Mouse (Mus musculus) ES-Bruce4 (cell line): ENCODE data around the gene Cpd. TPM values are rescaled to one million over a fixed set of nuclear protein-coding genes. Genes with fewer than 3 reads are reported as not detected.
"Not testable (repeated sequence)": the region's sequence is repeated elsewhere in the genome, so short reads cannot be mapped to it uniquely, and the experiment has no call there.

Experiments used
- H3K27ac ChIP-seq: 2 replicates; pipeline ENCODE4 v1.5.1; 2012; ENCODE audit warnings: low read length, inconsistent platforms; ENCODE audit not compliant: insufficient read depth
- H3K27me3 ChIP-seq: 2 replicates; pipeline ENCODE4 v1.6.1; 2012; ENCODE audit warnings: mild to moderate bottlenecking, low read length, inconsistent platforms; ENCODE audit not compliant: control insufficient read depth, poor library complexity, insufficient read depth, severe bottlenecking
- H3K36me3 ChIP-seq: 2 replicates; pipeline ENCODE4 v1.6.1; 2012; ENCODE audit warnings: inconsistent platforms, mild to moderate bottlenecking, low read length, moderate library complexity; ENCODE audit not compliant: control insufficient read depth, poor library complexity, insufficient read depth, severe bottlenecking
- H3K4me1 ChIP-seq: one replicate; pipeline ENCODE4 v1.8.1; 2011; ENCODE audit warnings: low read length; ENCODE audit not compliant: control insufficient read depth, insufficient read depth
- H3K4me3 ChIP-seq: 2 replicates; pipeline ENCODE4 v1.5.1; 2011; ENCODE audit warnings: low read depth, mild to moderate bottlenecking, low read length
- H3K9ac ChIP-seq: 2 replicates; pipeline ENCODE4 v1.6.1; 2012; ENCODE audit warnings: low read depth, mild to moderate bottlenecking, inconsistent platforms; ENCODE audit not compliant: poor library complexity, severe bottlenecking
- H3K9me3 ChIP-seq: replicated peaks from 2 replicates; pipeline ENCODE4 v1.6.1; 2012; ENCODE audit warnings: mild to moderate bottlenecking, low read length, inconsistent platforms; ENCODE audit not compliant: control insufficient read depth, poor library complexity, insufficient read depth, severe bottlenecking
- CTCF ChIP-seq: IDR thresholded peaks from one replicate; pipeline ENCODE4 v1.8.1; 2011; ENCODE audit warnings: low read depth, low read length
- EP300 ChIP-seq: IDR thresholded peaks from 2 replicates; pipeline ENCODE4 v1.6.1; 2011; ENCODE audit warnings: low read depth, low read length; ENCODE audit not compliant: insufficient read depth
- POLR2A ChIP-seq: IDR thresholded peaks from one replicate; pipeline ENCODE4 v1.8.1; 2011; ENCODE audit warnings: low read length; ENCODE audit not compliant: insufficient read depth
- polyA plus RNA-seq: library from polyadenylated mRNA; stranded (reverse); fragments of >200 nt; gene quantifications from 2 replicates; pipeline ENCODE4 v1.2.4, GENCODE M21; 2011; ENCODE audit warnings: low read depth; ENCODE audit not compliant: missing spikeins, insufficient read depth, insufficient read length

The Cpd gene
- polyA plus RNA-seq, 1 experiment = 30.1 TPM

- Histone ChIP-seq H3K9ac (no peak overlapping the region), H3K4me3 (no peak overlapping the region), H3K36me3 (no peaks in the 10 kb centered on the region), H3K4me1 (peaks cover 2% of the 10 kb centered on the region), H3K27me3 (no peaks in the 10 kb centered on the region), H3K9me3 (no peaks in the 10 kb centered on the region), H3K27ac (no peak overlapping the region)
- TF ChIP-seq CTCF = no peak
- TF ChIP-seq EP300 = no peak
- no peak for TF ChIP-seq POLR2A
Observed at GRCm38 (mm10) chr11:76808550-76808949, 38.3 kb downstream of the Cpd start.

DNA sequence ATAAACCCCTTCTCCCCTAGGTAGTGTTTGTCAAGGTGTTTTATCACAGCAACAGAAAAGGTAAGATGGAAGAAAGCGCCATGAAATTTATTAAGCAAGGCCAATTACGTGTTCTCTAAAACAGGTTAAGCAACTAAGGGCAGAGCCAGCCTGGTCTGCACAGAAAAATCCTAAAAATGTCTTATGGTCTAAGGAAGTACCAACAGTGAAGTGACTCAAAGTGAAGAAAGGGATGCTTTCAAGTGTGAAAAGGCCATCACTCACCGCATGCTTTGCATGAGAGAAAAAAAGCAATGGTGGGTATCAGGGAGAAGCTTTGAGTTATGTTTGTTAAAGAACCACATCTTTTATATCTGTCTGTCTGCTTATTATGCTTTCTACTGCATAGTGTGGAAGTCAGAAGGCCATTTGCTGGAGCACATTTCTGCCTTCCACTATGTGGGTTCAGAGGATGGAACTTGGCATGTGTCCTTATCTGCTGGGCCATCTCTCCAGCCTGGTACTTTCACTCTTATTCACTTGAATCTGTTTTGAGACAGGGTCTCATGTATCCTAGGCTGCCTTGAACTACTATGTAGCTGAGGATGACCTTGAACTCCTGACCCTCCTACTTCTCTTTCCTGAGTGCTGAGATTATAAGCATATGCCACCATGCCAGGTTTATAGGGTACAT lies 39.7 kb downstream of the Cpd start:
- Histone ChIP-seq H3K27ac (no peak overlapping the region), H3K4me3 (no peak overlapping the region), H3K36me3 (no peaks in the 10 kb centered on the region), H3K4me1 (peaks cover 2% of the 10 kb centered on the region), H3K9ac (no peak overlapping the region), H3K27me3 (no peaks in the 10 kb centered on the region), H3K9me3 (no peaks in the 10 kb centered on the region)
- no peak for TF ChIP-seq EP300
- no peak for TF ChIP-seq CTCF
- no peak for TF ChIP-seq POLR2A

DNA sequence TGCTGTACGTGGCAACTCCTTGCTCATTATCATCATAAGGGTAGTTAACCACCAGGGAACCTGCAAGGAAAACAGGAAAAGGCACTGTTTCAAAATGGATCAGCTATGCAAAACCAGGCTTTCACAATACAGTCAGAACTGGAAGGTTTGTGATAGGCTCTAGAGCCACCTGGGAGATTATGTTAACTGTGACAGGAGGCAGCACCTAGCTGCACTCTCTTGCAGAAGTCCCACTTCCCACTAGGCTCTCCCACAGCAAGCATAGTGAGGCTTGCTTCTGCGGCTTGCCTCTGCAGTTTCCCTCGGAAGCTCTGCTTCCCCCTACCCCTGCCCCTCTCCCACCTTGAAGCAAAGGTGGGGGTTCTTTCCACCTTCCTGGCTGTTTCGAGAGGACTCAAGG lies 40.8 kb downstream of the Cpd start:
- Histone ChIP-seq H3K27me3 (no peaks in the 10 kb centered on the region), H3K27ac (no peak overlapping the region), H3K36me3 (no peaks in the 10 kb centered on the region)

DNA sequence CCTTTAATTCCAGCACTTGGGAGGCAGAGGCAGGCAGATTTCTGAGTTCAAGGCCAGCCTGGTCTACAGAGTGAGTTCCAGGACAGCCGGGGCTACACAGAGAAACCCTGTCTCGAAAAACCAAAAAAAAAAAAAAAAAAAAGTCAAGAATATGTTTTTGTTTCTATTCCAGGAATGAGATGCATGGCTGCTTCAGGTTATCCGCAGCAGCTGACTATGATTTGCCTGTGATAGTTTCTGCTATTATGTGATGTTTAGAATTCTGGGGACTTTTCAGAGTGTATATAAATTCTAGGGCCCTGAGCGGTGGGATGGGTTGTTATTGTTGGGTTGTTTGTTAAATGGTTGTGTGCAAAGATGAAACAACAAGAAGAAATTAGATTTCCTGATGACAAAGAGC lies 41.7 kb downstream of the Cpd start:
- not testable (repeated sequence) for H3K9me3 ChIP-seq, H3K9ac ChIP-seq, H3K4me1 ChIP-seq, H3K36me3 ChIP-seq, H3K27me3 ChIP-seq, H3K27ac ChIP-seq, H3K4me3 ChIP-seq

More for the DNA sequence above, 40.8 kb downstream of the Cpd start:
- Histone ChIP-seq H3K9ac (no peak overlapping the region), H3K4me1 (peaks cover 2% of the 10 kb centered on the region), H3K9me3 (no peaks in the 10 kb centered on the region), H3K4me3 (no peak overlapping the region)
- TF ChIP-seq POLR2A = no peak
- no peak for TF ChIP-seq CTCF
- TF ChIP-seq EP300 = no peak

DNA sequence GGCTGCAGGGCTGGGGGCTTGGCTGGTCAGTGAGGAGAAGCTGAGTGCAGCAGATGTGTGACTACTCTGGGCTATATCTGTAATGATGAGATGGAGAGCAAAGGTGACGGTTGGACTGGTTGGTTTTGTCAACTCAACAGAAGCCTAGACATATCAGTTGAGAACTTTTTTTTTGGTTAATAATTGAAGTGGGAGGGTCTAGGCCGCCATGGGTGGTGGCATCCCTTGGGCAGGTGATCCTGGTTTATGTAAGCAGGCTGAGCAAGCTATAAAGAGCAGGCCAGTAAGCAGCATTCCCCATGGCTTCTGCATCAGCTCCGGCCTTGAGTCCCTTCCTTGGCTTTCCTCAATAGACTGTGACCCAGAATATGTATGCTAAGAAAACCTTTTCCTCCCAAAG lies 43.6 kb downstream of the Cpd start:
- Histone ChIP-seq H3K4me1 (peaks cover 2% of the 10 kb centered on the region), H3K9ac (no peak overlapping the region), H3K4me3 (no peak overlapping the region), H3K36me3 (no peaks in the 10 kb centered on the region), H3K27me3 (no peaks in the 10 kb centered on the region), H3K27ac (no peak overlapping the region), H3K9me3 (no peaks in the 10 kb centered on the region)
- TF ChIP-seq EP300 = no peak
- no peak for TF ChIP-seq POLR2A
- no peak for TF ChIP-seq CTCF

DNA sequence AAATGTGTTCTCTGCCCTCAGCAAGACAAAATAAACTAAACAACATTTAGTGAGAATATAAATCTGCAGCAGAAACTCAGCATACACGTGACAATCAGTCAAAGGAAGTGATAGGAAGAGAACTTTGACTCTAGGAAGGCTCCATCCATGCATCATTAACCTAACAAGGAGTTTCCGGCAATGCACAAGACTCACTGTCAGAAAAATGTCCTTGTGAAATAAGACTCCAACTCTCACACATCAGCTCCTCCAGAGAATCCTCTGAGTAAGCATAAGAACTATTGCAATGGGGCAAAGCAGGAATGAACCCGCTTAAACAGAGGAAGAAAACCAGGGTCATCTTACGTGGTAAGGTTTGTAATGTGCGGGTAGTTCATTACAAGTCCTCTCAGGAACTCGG lies 49.6 kb downstream of the Cpd start:
- Histone ChIP-seq H3K27ac (no peak overlapping the region), H3K36me3 (no peaks in the 10 kb centered on the region), H3K4me3 (no peak overlapping the region), H3K9me3 (no peaks in the 10 kb centered on the region), H3K9ac (no peak overlapping the region), H3K4me1 (no peaks in the 10 kb centered on the region), H3K27me3 (no peaks in the 10 kb centered on the region)
- TF ChIP-seq POLR2A = no peak
- no peak for TF ChIP-seq CTCF
- TF ChIP-seq EP300 = no peak
